Mouse (Mus musculus) thymus, postnatal 36 days (tissue): ENCODE data around the gene Phf24.

Source experiments
- DNase-seq, 2 experiments: peaks; one replicate each; pipeline ENCODE4 v3.0.0; 2022; ENCODE audit warnings: mixed read lengths in 2 of 2

Gene Phf24

GRCm38 (mm10) chr4:42916617-42917401 is at the start of gene Phf24:
Phf24 (plus strand) TSS chr4:42916660.
- DNase-seq, result no peak

GRCm38 (mm10) chr4:42867390-42867789 is 49.1 kb upstream of the Phf24 start:
- no peak for DNase-seq

- no peak for DNase-seq
Measured at GRCm38 (mm10) chr4:42868193-42868592, 48.3 kb upstream of the Phf24 start.

DNA sequence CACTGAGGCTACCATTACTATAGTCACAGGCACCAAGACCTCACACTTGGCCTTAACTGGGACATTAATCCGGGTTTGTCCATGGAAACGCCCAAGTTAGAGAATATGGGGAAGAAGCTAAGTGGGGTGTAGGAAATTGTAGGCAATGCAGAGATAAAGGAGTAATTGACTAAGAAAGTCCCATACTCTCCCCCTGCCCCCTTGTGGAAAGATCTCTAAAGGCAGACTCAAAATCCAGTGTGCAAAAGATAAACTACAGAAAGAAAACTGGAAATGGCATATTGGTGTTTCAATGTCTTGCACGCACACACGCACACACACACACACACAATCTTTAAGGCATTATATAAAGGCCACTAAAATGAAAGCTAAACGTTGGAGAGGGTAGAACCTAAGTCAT is 45.7 kb upstream of the Phf24 start:
- DNase-seq, result no peak

- DNase-seq, result no peak
Measured at GRCm38 (mm10) chr4:42872151-42872550, 44.3 kb upstream of the Phf24 start.

DNA sequence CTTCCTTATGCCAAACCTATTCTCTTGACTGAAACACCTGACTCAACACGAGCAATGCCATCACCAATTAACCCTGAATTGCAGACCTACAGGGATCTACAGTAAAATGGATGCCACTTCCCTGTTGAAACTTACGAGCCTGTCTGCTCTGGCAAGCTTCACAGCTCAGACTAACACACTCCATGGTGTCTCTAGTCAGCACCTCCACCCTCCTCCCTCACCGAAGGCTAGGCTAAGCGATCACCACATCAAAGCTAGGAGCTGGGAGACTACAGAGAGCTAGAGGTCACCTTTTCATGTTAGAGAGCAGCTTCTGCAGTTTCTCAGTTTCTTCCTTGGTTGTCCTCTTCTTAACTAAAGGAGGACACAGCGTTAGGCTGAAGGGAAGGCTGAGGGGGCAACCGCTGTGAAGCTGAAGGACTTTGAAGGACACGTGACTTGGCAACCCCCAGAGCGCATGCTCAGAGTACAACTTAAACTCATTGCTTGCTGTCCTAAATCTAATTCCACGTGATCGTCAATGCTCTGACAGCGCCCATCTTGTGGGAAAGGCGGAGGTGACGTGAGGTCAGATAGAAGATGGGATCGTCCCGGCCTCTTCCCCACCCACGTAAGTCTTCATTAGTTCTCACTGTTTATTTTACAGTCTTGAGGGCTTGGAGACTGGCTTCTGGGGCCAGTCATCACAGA is 43.6 kb upstream of the Phf24 start:
- no peak for DNase-seq

GRCm38 (mm10) chr4:42874134-42874533 is 42.3 kb upstream of the Phf24 start, which contains the start of gene Fam205c:
Fam205c (minus strand) TSS chr4:42874234.
- no peak for DNase-seq

GRCm38 (mm10) chr4:42876586-42877291 is 39.7 kb upstream of the Phf24 start:
- peak in 1 of 2 experiments; percentile 9 for DNase-seq

DNA sequence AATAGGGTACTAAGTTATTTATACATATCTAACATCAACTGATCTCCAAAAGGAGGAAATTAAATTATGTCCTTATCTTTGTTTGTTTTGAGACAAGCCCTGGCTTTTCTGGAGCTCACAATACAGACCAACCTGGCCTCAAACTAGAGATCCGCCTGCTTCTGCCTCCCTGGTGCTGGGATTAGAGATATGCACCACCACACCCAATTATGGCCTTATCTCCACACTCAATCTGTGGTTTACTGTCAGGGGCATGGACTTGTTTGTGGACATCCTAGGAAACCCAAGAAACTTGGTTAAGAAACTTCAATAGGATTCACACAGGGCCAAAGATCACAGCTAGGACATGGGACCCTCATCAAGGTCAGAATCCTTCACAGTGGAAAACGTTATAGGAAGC is 38.8 kb upstream of the Phf24 start:
- no peak for DNase-seq

DNA sequence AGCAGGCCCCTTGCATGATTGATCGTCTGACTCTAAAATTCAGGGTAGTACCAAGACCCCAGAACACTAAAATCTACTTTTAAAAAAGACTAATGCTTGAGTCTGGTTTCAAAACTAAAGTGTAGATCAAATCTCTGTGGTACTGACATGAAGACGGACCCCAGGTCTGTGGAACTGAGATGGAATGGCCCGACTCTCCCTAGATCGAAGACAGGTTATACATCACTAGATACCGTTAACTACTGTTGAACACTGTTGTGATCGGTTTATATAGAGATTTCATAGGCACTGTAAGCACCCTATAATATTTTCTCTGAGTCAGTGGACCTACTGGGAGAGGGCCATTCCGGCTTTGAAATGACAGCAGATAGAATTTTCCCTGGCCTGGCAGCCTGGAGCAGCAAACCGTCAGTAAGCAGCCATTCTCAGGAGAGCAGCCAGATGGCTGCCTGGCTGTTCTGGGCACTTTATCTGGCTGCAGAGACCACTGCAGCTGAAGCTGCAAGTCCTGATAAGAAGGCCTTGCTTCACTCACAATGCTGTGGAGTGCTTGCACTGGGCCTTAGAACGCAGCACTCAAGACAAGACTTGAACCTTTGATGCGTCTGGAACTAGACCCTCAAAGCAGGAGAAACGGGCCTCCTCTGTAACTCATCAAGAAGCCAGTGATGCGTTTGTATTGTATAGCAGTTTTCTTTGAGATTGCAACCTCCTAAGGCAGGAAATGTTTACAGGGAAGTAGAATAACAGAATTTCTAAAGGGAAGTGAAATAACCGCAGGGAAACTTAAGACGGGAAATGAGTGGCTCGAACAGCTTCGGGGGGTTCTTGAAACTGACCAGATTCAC is 36.4 kb upstream of the Phf24 start:
- no peak for DNase-seq

DNA sequence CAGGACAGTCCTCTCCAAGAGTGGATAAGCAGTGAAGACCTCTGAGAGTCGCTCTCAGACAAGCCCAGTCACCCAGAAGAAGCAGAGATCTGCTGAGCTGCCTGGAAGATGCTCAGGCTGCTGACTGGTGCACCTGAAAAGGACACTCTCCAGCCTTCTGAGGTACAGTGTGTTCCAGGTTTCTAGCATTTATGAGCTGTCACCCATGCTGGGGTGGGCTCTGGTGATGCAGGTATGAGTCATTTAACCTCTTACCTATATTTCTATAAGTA is 35.8 kb upstream of the Phf24 start:
- no peak for DNase-seq

GRCm38 (mm10) chr4:42886926-42887325 is 29.5 kb upstream of the Phf24 start:
- DNase-seq, result no peak

DNA sequence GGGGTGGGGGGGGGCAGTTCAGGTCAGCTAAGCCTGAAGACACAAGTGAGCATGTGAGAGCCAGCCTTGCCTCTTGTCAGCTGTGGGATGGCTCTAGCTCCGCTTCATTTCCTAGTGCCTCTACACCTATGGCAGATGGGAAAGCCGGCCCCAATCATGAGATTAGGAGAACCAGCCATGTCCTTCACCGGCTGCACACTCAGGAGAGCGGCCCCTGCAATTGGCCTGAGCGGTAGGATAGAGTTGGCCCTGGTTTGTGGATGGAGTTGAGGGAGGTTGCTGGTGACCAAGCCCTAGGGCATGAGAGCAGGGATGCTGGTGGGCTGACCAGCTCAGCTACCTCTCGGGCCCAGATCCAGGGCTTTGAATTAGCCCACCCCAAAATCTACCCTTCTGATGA is 27.7 kb upstream of the Phf24 start:
- DNase-seq, result no peak

- DNase-seq, result no peak
Measured at GRCm38 (mm10) chr4:42891176-42891575, 25.3 kb upstream of the Phf24 start.

- no peak for DNase-seq
Measured at GRCm38 (mm10) chr4:42895118-42895517, 21.3 kb upstream of the Phf24 start.

DNA sequence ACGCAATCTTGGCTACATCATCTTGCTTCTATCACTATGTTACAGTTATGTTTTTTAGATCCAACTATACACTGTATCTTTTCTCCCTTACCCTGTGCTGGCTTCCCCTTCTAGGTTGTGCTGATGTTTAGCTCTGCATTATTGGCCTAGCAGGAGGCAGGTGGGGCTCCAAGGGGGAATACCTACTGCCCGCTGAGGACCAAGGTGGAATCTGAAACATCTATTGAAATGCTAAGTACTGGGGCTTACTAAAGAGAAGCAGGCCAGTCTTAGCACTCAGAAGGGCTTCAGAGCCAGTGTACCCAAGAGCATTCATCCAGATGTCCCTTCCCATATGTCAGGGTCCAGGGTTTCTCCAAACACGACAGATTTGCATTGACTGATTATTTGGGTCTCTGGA is 17.5 kb upstream of the Phf24 start:
- DNase-seq, result no peak

DNA sequence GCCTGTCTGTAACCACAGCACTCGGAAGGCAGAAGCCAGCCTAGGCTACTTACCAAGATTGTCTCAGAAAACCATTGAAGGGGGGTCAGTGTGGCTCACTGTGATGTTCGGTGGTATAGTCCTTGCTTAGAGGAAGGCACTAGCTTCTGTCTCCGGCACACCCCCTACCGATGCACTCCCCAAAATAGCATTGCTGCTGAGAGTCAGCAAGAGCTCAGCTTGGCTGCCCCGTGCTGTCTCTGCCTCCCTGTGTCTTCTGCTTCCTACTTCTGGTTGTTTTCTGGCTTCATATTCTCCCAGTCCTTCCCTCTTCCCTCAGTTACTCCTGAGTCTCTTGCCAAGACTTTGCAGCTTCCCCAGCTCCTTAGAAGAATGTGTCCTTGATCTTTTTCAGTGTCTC is 15.6 kb upstream of the Phf24 start:
- no peak for DNase-seq

- DNase-seq, result peak; percentile 9 to 11
Measured at GRCm38 (mm10) chr4:42902174-42902573, 14.3 kb upstream of the Phf24 start.

DNA sequence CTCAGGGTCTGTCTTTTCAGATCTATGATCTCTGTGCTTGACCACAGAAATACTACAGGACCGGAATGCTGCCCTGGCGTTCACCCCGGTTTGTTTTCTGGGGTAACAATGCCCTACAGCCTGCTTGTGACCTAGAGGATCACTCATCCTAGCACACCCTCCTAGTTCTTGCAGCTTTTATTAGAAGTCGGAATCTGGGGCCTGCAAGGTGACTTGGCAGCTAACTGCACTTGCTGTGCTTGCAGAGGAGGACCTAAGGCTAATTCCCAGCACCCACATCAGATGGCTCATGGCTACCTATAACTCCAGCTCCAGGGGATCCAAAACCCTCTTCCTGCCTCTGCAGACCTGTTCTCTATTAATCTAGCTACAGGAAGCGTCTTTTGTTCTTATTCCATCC is 13.7 kb upstream of the Phf24 start:
- DNase-seq, result no peak

DNA sequence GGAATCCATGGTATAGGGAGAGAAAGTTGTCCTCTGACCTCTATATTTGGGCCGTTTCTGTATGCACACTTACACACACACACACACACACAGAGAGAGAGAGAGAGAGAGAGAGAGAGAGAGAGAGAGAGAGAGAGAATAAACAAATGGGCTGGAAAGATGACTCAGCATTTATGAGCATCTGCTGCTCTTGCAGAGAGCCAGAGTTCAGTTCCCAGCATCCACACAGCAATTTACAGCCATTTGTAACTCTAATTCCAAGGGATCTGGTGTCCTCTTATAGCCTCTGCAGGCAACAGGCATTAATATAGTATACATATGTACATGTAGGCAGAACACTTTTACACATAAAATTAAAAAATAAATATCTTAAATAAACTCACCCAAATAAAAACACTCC is 12.5 kb upstream of the Phf24 start:
- DNase-seq, result no peak

DNA sequence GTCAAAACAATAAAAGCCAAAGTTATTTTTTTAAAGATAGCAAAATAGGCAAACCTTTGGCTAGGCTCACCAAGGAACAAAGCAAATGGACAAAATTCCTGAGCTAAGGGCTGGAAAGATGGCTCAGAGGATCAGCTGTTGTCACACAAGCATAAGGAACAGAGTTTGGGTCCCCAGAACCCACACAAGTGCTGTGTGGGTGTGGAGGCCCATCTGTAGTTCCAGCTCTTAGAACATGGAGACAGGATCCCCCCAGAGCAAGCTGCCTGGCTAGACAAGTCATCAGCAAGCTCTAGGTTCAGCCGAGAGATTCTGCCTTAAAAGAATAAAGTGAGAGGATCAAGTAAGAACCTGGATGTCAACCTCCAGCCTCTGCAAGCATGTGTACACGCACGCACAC is 11.9 kb upstream of the Phf24 start:
- no peak for DNase-seq

- no peak for DNase-seq
Measured at GRCm38 (mm10) chr4:42904966-42905365, 11.5 kb upstream of the Phf24 start.

DNA sequence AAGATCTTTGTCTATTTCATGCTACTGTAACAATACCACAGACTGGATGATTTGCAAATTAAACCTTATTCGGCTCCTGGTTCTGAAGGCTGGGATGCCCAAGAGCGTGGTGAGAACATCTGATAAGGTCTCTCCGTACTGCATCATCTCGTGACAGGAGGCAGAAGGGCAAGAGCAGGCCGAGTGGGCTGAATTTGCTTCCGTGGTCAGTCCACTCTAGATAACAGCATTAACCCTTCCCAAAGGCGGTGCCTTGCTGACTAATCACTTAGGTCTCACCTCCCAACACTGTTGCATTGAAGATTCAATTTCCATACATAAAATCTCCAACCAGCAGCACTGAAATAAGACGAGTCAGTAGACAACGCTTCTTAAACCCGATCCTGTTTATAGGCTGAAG is 3.1 kb upstream of the Phf24 start:
- no peak for DNase-seq
